Mouse (Mus musculus) E14TG2a.4 (cell line): ENCODE measurements around the gene Dnajb3.

Experiments used
- CTCF ChIP-seq: conservative IDR thresholded peaks from 2 replicates; pipeline ENCODE4 v1.5.1; 2014; ENCODE audit warnings: low read length
- NANOG ChIP-seq: IDR thresholded peaks from 2 replicates; pipeline ENCODE4 v1.6.1; 2014; ENCODE audit warnings: borderline replicate concordance, low read length, mixed read lengths
- POU5F1 ChIP-seq: IDR thresholded peaks from 2 replicates; pipeline ENCODE4 v1.6.1; 2014; ENCODE audit warnings: low read length, borderline replicate concordance

DNA sequence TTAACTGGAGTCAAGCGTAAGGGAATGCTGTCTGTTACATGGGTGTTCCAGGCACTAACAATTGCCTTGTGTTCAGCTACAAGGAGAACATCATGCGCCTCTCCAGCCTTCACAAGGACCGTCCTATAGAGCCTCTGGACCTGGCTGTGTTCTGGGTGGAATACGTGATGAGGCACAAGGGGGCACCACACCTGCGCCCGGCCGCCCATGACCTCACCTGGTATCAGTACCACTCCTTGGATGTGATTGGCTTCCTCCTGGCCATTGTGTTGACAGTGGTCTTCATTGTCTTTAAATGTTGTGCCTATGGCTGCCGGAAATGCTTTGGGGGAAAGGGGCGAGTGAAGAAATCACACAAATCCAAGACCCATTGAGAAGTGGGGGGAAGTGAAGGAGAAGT is 12.5 kb upstream of the Dnajb3 start:
- no peak for TF ChIP-seq CTCF
- TF ChIP-seq NANOG = no peak
- TF ChIP-seq POU5F1 = no peak
